Mouse (Mus musculus) heart, postnatal 0 days (tissue): ENCODE data around the gene Phf21a. TPM values are rescaled to one million over a fixed set of nuclear protein-coding genes. Genes with fewer than 3 reads are reported as not detected.

Source experiments
- ATAC-seq: fragments of 200-750 bp; cut with Nextera tagmentation; 2 replicates; pipeline ENCODE4 v1.8.0; 2017; ENCODE audit warnings: low read depth, moderate number of reproducible peaks, moderate library complexity; ENCODE audit not compliant: insufficient read depth
- DNase-seq: peaks from one replicate; pipeline ENCODE4 v3.0.0-alpha.2; 2016; ENCODE audit warnings: low spot score
- H3K27ac ChIP-seq: fragments of 300-500 bp; sonication (generic); 2 replicates; pipeline ENCODE4 v1.5.1; 2014; ENCODE audit warnings: low read depth, mild to moderate bottlenecking
- H3K27me3 ChIP-seq: fragments of 300-500 bp; sonication (generic); 2 replicates; pipeline ENCODE4 v1.6.1; 2014; ENCODE audit warnings: low read length, mixed read lengths; ENCODE audit not compliant: control insufficient read depth, insufficient read depth
- H3K36me3 ChIP-seq: fragments of 300-500 bp; sonication (generic); replicated peaks from 2 replicates; pipeline ENCODE4 v1.6.1; 2014; ENCODE audit warnings: low read length, mixed read lengths; ENCODE audit not compliant: control insufficient read depth, insufficient read depth
- H3K4me1 ChIP-seq: fragments of 300-500 bp; sonication (generic); 2 replicates; pipeline ENCODE4 v1.6.1; 2014; ENCODE audit warnings: antibody characterized with exemption; ENCODE audit not compliant: control insufficient read depth, insufficient read depth
- H3K4me2 ChIP-seq: fragments of 300-500 bp; sonication (generic); 2 replicates; pipeline ENCODE4 v1.6.1; 2014; ENCODE audit warnings: low read depth, mild to moderate bottlenecking, low read length, moderate library complexity
- H3K4me3 ChIP-seq: fragments of 300-500 bp; sonication (generic); 2 replicates; pipeline ENCODE4 v1.5.1; 2014; ENCODE audit warnings: low read depth, low read length
- H3K9ac ChIP-seq: fragments of 300-500 bp; sonication (generic); replicated peaks from 2 replicates; pipeline ENCODE4 v1.6.1; 2014; ENCODE audit warnings: low read depth, low read length, mixed read lengths
- H3K9me3 ChIP-seq: fragments of 300-500 bp; sonication (generic); replicated peaks from 2 replicates; pipeline ENCODE4 v1.6.1; 2016; ENCODE audit warnings: low read length; ENCODE audit not compliant: control insufficient read depth
- CTCF ChIP-seq: IDR thresholded peaks from 2 replicates; pipeline ENCODE4 v1.5.1; 2016; ENCODE audit warnings: antibody characterized with exemption, control low read depth, low read depth
- EP300 ChIP-seq: IDR thresholded peaks from 2 replicates; pipeline ENCODE4 v1.6.1; 2016; ENCODE audit warnings: antibody characterized with exemption, low read depth
- WGBS: fragments of 180-500 bp; shearing (Covaris S2); extraction: QIAGEN DNeasy Blood & Tissue Kit; methylation state at CpG from one replicate; pipeline ENCODE4 v1.1.7; 2014; 5-methylcytosine and 5-hydroxymethylcytosine counted together
- polyA plus RNA-seq: library from polyadenylated mRNA; unstranded; fragments of >200 nt; fragmentation: Nextera tagmentation; extraction: Ambion mirVana; gene quantifications from 2 replicates; pipeline ENCODE4 v1.2.1, GENCODE M21; 2015
- total RNA-seq: library from RNA; depleted of rRNA; stranded (reverse); fragments of >200 nt; gene quantifications from 2 replicates; pipeline ENCODE4 v1.2.3, GENCODE M21; 2014; ENCODE audit warnings: low replicate concordance

The Phf21a gene
- total and polyA plus RNA-seq, 2 experiments from 2014 or later = 9.9 to 41.0 TPM

DNA sequence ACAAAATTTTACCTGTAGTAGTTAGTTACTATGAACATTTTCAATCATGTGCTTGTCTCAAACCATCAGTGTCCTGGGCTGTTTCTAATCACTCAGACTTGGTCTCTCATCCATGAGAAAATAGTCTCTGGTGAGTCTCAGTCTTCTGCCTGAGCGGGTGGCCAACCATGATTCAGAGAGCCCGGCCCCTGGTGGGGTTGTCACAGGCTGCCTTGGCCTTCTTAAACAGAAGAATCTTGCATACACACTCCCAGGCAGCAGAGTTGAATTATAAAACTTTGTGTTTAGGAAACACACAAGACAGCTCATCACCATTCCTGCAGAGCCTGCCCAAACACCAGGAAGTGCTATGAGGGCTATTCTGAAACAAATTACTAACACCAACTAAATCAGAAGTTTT, 239.0 kb downstream of the Phf21a start:
- no peak overlapping the region for H3K4me2 ChIP-seq
- DNase-seq (no peak), ATAC-seq (no peak)
- TF ChIP-seq CTCF (no peak), EP300 (no peak)
- no peak overlapping the region for H3K4me3 ChIP-seq
- no peak overlapping the region for H3K27ac ChIP-seq
- no peaks in the 10 kb centered on the region for H3K27me3 ChIP-seq
- H3K4me1 ChIP-seq = no peaks in the 10 kb centered on the region
- H3K9ac ChIP-seq = no peak overlapping the region
- H3K9me3 ChIP-seq = no peaks in the 10 kb centered on the region
- 87% methylated on average over 2 of the region's 2 CpGs for WGBS
- peaks cover 76% of the 10 kb centered on the region for H3K36me3 ChIP-seq

DNA sequence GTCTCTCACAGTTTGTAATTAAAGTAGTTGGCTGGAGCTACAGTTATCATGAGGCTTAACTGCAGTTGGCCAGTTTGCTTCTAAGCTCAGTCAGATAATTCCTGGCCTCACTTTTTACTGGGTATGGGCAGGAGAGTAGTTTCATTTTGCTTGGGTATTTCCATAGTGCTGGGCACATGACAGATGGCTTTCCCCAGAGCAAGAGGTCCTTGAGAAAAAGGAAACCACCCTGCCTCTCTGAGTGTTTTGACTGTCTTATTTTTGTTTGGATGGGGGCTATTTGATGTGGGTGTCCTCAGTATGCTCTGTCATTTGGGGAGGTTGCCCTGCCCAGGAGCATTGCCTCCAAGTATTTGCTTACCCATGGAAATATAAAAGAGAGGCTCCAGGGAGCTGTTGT, 249.5 kb downstream of the Phf21a start:
- no peak for ATAC-seq
- Histone ChIP-seq H3K4me2 (no peak overlapping the region), H3K9me3 (no peaks in the 10 kb centered on the region), H3K4me1 (no peaks in the 10 kb centered on the region), H3K27ac (no peak overlapping the region), H3K4me3 (no peak overlapping the region), H3K36me3 (peaks cover 38% of the 10 kb centered on the region), H3K9ac (no peak overlapping the region), H3K27me3 (no peaks in the 10 kb centered on the region)
- no peak for DNase-seq
- no peak for TF ChIP-seq EP300
- TF ChIP-seq CTCF = no peak

DNA sequence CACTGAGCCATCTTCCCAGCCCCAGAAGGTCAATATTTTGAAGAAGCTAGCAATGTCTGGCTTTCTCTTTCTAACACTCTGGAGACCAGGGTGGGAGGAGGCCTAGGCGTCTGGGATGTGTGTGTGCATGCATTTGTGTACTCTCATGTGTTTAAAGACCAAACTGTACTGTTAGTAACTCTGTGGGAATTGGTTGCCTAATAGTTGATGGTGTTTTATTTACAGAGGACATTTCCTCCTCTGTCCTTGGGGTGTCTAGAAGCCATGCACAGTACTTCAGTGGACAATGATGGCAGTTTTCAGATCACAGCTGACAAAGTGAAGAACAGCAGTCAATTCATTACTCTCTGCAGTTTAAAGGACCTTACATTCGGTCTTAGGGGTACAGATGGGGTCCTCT, 254.3 kb downstream of the Phf21a start:
- DNase-seq (no peak), ATAC-seq (no peak)
- peaks cover 67% of the 10 kb centered on the region for H3K36me3 ChIP-seq
- no peak overlapping the region for H3K27ac ChIP-seq
- WGBS = 84% methylated on average over 2 of the region's 2 CpGs
- TF ChIP-seq CTCF (no peak), EP300 (no peak)
- no peaks in the 10 kb centered on the region for H3K4me1 ChIP-seq
- no peak overlapping the region for H3K9ac ChIP-seq
- no peaks in the 10 kb centered on the region for H3K27me3 ChIP-seq
- no peak overlapping the region for H3K4me2 ChIP-seq
- H3K9me3 ChIP-seq = no peaks in the 10 kb centered on the region
- no peak overlapping the region for H3K4me3 ChIP-seq

GRCm38 (mm10) chr2:92349589-92350425, 256.9 kb downstream of the Phf21a start:
- no peak for DNase-seq
- H3K27me3 ChIP-seq = no peaks in the 10 kb centered on the region
- no peak for ATAC-seq
- no peak overlapping the region for H3K9ac ChIP-seq
- no peaks in the 10 kb centered on the region for H3K9me3 ChIP-seq
- no peaks in the 10 kb centered on the region for H3K4me1 ChIP-seq
- TF ChIP-seq CTCF (no peak), EP300 (no peak)
- H3K4me3 ChIP-seq = no peak overlapping the region
- H3K36me3 ChIP-seq = peaks cover 70% of the 10 kb centered on the region
- H3K27ac ChIP-seq = no peak overlapping the region
- H3K4me2 ChIP-seq = no peak overlapping the region
- 78% methylated on average over 6 of the region's 6 CpGs for WGBS

DNA sequence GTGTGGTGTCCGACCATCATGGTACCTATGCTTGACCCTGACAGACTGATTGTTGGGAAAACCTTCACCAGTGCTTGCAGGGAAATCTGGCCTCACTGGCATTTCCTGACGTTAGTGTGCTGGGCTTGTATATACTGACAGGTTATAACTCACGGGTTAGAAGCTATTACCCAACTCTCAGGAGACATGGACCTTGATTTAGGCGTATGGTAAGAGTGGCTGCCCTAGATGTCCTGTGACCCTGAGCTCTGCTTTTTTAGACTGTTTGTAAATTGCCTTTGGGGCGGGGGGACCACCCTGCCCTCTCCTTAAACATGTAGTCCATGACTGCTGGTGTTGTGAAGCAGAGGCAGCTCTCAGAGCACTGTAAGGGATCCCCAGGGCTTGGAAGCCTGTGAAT, 257.8 kb downstream of the Phf21a start:
- Histone ChIP-seq H3K9ac (no peak overlapping the region), H3K9me3 (no peaks in the 10 kb centered on the region), H3K27me3 (no peaks in the 10 kb centered on the region), H3K4me2 (no peak overlapping the region), H3K36me3 (peaks cover 62% of the 10 kb centered on the region), H3K27ac (no peak overlapping the region), H3K4me1 (no peaks in the 10 kb centered on the region), H3K4me3 (no peak overlapping the region)
- 80% methylated on average over 5 of the region's 5 CpGs for WGBS
- no peak for ATAC-seq
- no peak for DNase-seq
- no peak for TF ChIP-seq EP300
- no peak for TF ChIP-seq CTCF

DNA sequence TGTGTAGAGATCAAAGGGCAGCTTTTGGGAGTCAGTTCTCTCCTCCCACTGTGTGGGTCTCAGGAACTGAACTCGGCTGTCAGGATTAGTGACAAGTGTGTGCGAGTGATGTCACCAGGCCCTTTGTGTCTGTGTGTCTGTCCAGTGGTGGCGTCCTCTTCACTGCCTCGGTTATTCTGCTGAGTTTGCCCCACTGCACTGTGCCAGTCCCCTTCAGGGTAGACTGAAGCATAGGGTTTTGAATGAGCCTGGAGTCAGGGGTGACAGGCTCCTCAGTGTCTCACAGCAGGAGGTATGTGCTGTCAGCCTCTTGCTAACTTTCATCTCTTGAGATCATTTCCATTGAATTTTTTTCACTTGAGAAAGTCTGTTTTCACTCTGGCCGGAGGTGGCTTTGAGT, 260.5 kb downstream of the Phf21a start:
- H3K27ac ChIP-seq = no peak overlapping the region; the same call in 1 of the 2 replicates
- no peak overlapping the region for H3K4me3 ChIP-seq
- H3K36me3 ChIP-seq = peaks cover 66% of the 10 kb centered on the region
- no peak overlapping the region for H3K9ac ChIP-seq
- no peaks in the 10 kb centered on the region for H3K4me1 ChIP-seq
- ATAC-seq (no peak), DNase-seq (no peak)
- no peaks in the 10 kb centered on the region for H3K27me3 ChIP-seq
- WGBS = 74% methylated on average over 5 of the region's 5 CpGs
- no peaks in the 10 kb centered on the region for H3K9me3 ChIP-seq
- no peak overlapping the region for H3K4me2 ChIP-seq
- TF ChIP-seq EP300 (no peak), CTCF (no peak)
